Mouse (Mus musculus): ENCODE results near the gene Tprgl.

The Tprgl gene

DNA sequence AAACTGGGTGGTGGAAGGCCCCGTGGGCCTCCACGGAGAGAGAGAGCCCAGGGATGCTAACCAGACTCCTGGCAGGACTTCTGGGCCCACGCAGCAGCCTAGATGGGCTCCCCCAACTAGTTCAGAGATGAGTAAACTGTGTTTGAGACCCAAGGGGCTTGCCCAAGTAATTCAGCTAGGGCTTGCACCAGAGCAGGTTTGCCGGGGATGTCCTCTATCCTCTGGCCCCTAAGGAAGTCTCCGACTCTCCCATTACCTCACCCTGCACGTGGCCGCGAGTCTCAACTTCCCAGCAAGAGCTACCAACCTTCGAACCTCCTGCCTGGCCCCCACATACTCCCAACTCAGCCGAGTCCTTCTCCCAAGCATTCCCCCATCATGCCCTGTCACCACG, 50.6 kb downstream of the Tprgl start:
- DNase-seq: no peak

DNA sequence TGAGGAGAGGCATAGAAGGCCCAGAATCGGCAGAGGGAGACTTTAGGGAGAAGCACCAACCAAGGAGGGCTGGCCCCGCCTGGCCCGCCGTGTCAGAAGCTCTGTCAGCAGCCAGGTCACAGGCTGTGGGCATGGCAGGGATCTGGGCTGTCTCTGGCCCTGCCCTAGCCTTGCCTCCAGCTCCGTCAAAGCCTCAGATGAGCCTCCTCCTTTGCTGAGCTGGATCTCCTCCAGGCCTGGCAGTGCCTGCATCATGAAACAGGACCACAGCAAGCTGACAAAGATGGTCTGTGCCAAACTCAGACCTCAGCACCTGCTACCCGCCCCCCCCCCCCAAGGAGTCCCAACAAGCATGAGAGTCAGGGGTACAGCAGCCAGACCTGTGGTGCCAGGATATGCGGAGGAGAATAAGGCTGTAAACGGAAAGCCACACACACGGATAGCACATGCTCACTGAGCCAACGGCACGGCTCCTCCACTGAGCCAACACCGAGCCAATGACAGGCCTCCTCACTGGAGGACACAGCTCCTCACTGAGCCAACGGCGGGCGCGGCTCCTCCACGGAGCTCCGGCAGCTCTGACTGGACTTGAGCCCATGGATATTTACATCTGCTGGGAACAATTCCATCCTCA, 51.1 kb downstream of the Tprgl start:
- peak; percentile 43 for DNase-seq
